Mouse (Mus musculus) myocyte (in vitro differentiated cells): Measurements from ENCODE around the gene Ubr7.

Source experiments
- CEBPB ChIP-seq: IDR thresholded peaks from 2 replicates; pipeline ENCODE4 v1.6.1; 2011; ENCODE audit warnings: mild to moderate bottlenecking, moderate library complexity; ENCODE audit not compliant: poor library complexity, insufficient read depth, severe bottlenecking
- E2F4 ChIP-seq: IDR thresholded peaks from one replicate; pipeline ENCODE4 v1.6.1; 2011; ENCODE audit warnings: mild to moderate bottlenecking, control low read depth, moderate library complexity; ENCODE audit not compliant: insufficient read depth
- MAX ChIP-seq: IDR thresholded peaks from one replicate; pipeline ENCODE4 v1.6.1; 2011; ENCODE audit warnings: low read depth, mild to moderate bottlenecking, control low read depth
- POLR2A ChIP-seq: IDR thresholded peaks from one replicate; pipeline ENCODE4 v1.6.1; 2011; ENCODE audit warnings: low read depth, mild to moderate bottlenecking, control low read depth, moderate library complexity; ENCODE audit not compliant: insufficient read length
- TCF12 ChIP-seq: IDR thresholded peaks from one replicate; pipeline ENCODE4 v1.6.1; 2011; ENCODE audit warnings: mild to moderate bottlenecking, control low read depth; ENCODE audit not compliant: poor library complexity, insufficient read depth, severe bottlenecking
- USF1 ChIP-seq: IDR thresholded peaks from one replicate; pipeline ENCODE4 v1.6.1; 2011; ENCODE audit warnings: low read depth, mild to moderate bottlenecking, control low read depth, moderate library complexity

GRCm38 (mm10) chr12:102739096-102739495, 18.7 kb upstream of the Ubr7 start:
- TF ChIP-seq USF1 (no peak), TCF12 (no peak), CEBPB (no peak), E2F4 (no peak), POLR2A (no peak), MAX (no peak)
